In the genomic region with DNA sequence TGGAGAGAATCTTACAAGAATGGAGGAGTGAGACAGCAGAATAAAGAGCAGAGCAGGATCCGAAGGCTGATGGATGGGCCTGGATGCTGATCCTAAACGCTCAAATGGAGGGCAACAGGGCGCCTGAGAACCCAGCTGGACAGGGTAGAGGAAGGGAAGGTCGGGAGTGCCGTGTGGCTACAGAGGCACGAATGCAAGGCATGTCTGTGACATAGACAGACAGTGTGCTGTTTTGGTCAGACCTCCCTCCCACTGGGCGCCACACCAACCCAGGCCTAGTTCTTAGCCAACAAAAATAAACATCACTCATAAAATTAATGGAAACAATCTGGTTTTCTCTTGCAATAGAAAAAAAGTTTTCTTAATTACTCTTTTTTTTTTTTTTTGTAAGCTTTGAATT, we compare ENCODE assay signal across 12 mouse cellular contexts.
A peak's percentile ranks its signal among the peaks of the same experiment; 100 is the strongest.
DNase-seq lines count a peak whose midpoint lies in the region; ATAC-seq and TF ChIP-seq lines count a peak whose summit lies in the region.
"Had no signal": no experiment of that assay in that cellular context is flagged by ENCODE, and none has a peak within 500 bp of the region (broad histone marks: within the 10 kb centered on the region; RNA-seq: fewer than 3 reads in every experiment).

No protein-coding gene starts in this region.

- no peak overlapping the region for H3K4me2 ChIP-seq in heart, embryonic 11.5 days
- no peak overlapping the region for H3K4me2 ChIP-seq in lung, postnatal 0 days (replicated peaks; ENCODE audit: low read depth, low read length)
- H3K4me2 ChIP-seq in intestine, embryonic 15.5 days (replicated peaks): no peak overlapping the region
- H3K4me2 ChIP-seq: liver, embryonic 13.5 days had no signal

- intact Hi-C loops in heart, adult 2 months (cut with DNase I): no loop called here

- no peaks in the 10 kb centered on the region for H3K36me3 ChIP-seq in heart, adult 2 months (ENCODE audit: control insufficient read depth, insufficient read depth, low read length)
- no peaks in the 10 kb centered on the region for H3K36me3 ChIP-seq in heart, embryonic 11.5 days (ENCODE audit: control insufficient read depth, insufficient read depth, low read length)
- H3K36me3 ChIP-seq in lung, postnatal 0 days (ENCODE audit: insufficient read depth, low read length): no peaks in the 10 kb centered on the region
- H3K36me3 ChIP-seq in intestine, embryonic 15.5 days: no peaks in the 10 kb centered on the region
- H3K36me3 ChIP-seq: liver, embryonic 13.5 days had no signal

- no peak for TF ChIP-seq POLR2A in heart, adult 2 months (IDR thresholded peaks at IDR 0.05; ENCODE audit: insufficient read depth, low read depth, low read length)

- no peaks in the 10 kb centered on the region for H3K4me1 ChIP-seq in heart, adult 2 months (ENCODE audit: control insufficient read depth, insufficient read depth, low read length)
- H3K4me1 ChIP-seq in heart, embryonic 11.5 days (ENCODE audit: control insufficient read depth, insufficient read depth, low read length): no peaks in the 10 kb centered on the region
- no peaks in the 10 kb centered on the region for H3K4me1 ChIP-seq in brown adipose tissue, adult 24 weeks (ENCODE audit: control insufficient read depth, insufficient read depth, insufficient read length, low read length)
- H3K4me1 ChIP-seq in lung, postnatal 0 days (ENCODE audit: insufficient read depth, low read depth, low read length): no peaks in the 10 kb centered on the region
- H3K4me1 ChIP-seq in intestine, embryonic 15.5 days (replicated peaks): no peaks in the 10 kb centered on the region
- H3K4me1 ChIP-seq: liver, embryonic 13.5 days had no signal

- no peak for TF ChIP-seq EP300 in heart, adult 2 months (IDR thresholded peaks at IDR 0.05; ENCODE audit: insufficient read depth, low read depth, low read length)
- TF ChIP-seq EP300 in lung, postnatal 0 days (IDR thresholded peaks at IDR 0.05): no peak

- no peak overlapping the region for H3K9ac ChIP-seq in heart, adult 2 months (ENCODE audit: low read depth, low read length)
- no peak overlapping the region for H3K9ac ChIP-seq in heart, embryonic 11.5 days (ENCODE audit: low read depth, low read length)
- H3K9ac ChIP-seq in lung, postnatal 0 days (replicated peaks; ENCODE audit: low read depth): no peak overlapping the region
- no peak overlapping the region for H3K9ac ChIP-seq in intestine, embryonic 15.5 days
- H3K9ac ChIP-seq: liver, embryonic 13.5 days had no signal

- H3K4me3 ChIP-seq in heart, adult 2 months: no peak overlapping the region
- H3K4me3 ChIP-seq in heart, embryonic 11.5 days (ENCODE audit: low read depth, low read length): no peak overlapping the region
- H3K4me3 ChIP-seq in brown adipose tissue, adult 24 weeks (ENCODE audit: insufficient read depth, low read depth, low read length): no peak overlapping the region
- H3K4me3 ChIP-seq in lung, postnatal 0 days (ENCODE audit: low read depth, low read length): no peak overlapping the region
- H3K4me3 ChIP-seq in intestine, embryonic 15.5 days (replicated peaks): no peak overlapping the region
- H3K4me3 ChIP-seq: liver, embryonic 13.5 days had no signal

- 55% methylated on average over 7 of the region's 7 CpGs for WGBS in heart, adult 2 months
- WGBS in heart, embryonic 11.5 days (ENCODE audit: insufficient replicate concordance): 55% methylated on average over 7 of the region's 7 CpGs
- 33% methylated on average over 7 of the region's 7 CpGs for WGBS in lung, postnatal 0 days
- 50% methylated on average over 7 of the region's 7 CpGs for WGBS in intestine, embryonic 15.5 days

- no peaks in the 10 kb centered on the region for H3K9me3 ChIP-seq in heart, embryonic 11.5 days (replicated peaks; ENCODE audit: control insufficient read depth, low read length)
- no peaks in the 10 kb centered on the region for H3K9me3 ChIP-seq in lung, postnatal 0 days (ENCODE audit: low read length)
- no peaks in the 10 kb centered on the region for H3K9me3 ChIP-seq in intestine, embryonic 15.5 days
- H3K9me3 ChIP-seq: liver, embryonic 13.5 days had no signal

- DNase-seq in heart, adult 2 months: peak; percentile 62 to 63
- DNase-seq in kidney, adult 8-10 months: peak; percentile 33 to 36
- peak; percentile 52 for DNase-seq in lung, postnatal 0 days (ENCODE audit: low spot score)
- no peak for DNase-seq in retina, embryonic 14.5 days (ENCODE audit: low spot score)
- DNase-seq: liver, embryonic 13.5 days had no signal

- H3K27ac ChIP-seq in heart, adult 2 months: no peak overlapping the region
- no peak overlapping the region for H3K27ac ChIP-seq in heart, embryonic 11.5 days (ENCODE audit: low read depth, low read length)
- 0 out of 2 replicates have a peak overlapping the region, but pooled peaks have one; percentile 5 for H3K27ac ChIP-seq in brown adipose tissue, adult 24 weeks (replicated peaks; ENCODE audit: low read depth, low read length)
- H3K27ac ChIP-seq in lung, postnatal 0 days (ENCODE audit: low read length): no peak overlapping the region
- H3K27ac ChIP-seq in intestine, embryonic 15.5 days: no peak overlapping the region
- H3K27ac ChIP-seq: liver, embryonic 13.5 days had no signal

- no peak for TF ChIP-seq CTCF in heart, adult 2 months (IDR thresholded peaks at IDR 0.05)
- TF ChIP-seq CTCF in lung, postnatal 0 days (IDR thresholded peaks at IDR 0.05): no peak

- no peaks in the 10 kb centered on the region for H3K27me3 ChIP-seq in heart, adult 2 months (ENCODE audit: control insufficient read depth, insufficient read depth, low read length)
- H3K27me3 ChIP-seq in heart, embryonic 11.5 days (ENCODE audit: control insufficient read depth, insufficient read depth, low read length): no peaks in the 10 kb centered on the region
- no peaks in the 10 kb centered on the region for H3K27me3 ChIP-seq in lung, postnatal 0 days (replicated peaks; ENCODE audit: insufficient read depth, low read length)
- H3K27me3 ChIP-seq in intestine, embryonic 15.5 days (replicated peaks): no peaks in the 10 kb centered on the region
- H3K27me3 ChIP-seq: CH12.LX; liver, embryonic 13.5 days had no signal

- no peaks in the 10 kb centered on the region for H3K79me2 ChIP-seq in heart, adult 2 months (replicated peaks; ENCODE audit: control insufficient read depth, insufficient read depth, low read length)

- no peak for ATAC-seq in heart, embryonic 11.5 days (replicated peaks; ENCODE audit: insufficient number of reproducible peaks, low FRiP score, low TSS enrichment)
- peak; percentile 75 for ATAC-seq in lung, postnatal 0 days
- no peak for ATAC-seq in erythroid progenitor cell, adult 5-6 weeks (replicated peaks; ENCODE audit: low FRiP score, poor library complexity, severe bottlenecking)
- no peak for ATAC-seq in intestine, embryonic 15.5 days
- ATAC-seq: activated CD4-positive, CD25-positive, alpha-beta regulatory T cell, adult 4 months; inflammation-experienced regulatory T-cells, adult 6 months had no signal
